Mouse (Mus musculus) layer of hippocampus, adult 11-12 months (tissue): Measurements from ENCODE around the gene Prkrip1.
"Not testable (repeated sequence)": the region's sequence is repeated elsewhere in the genome, so short reads cannot be mapped to it uniquely, and the experiment has no call there.

Source experiments
- DNase-seq: peaks from one replicate; pipeline ENCODE4 v3.0.0; 2022; ENCODE audit warnings: low spot score

Gene Prkrip1

DNA sequence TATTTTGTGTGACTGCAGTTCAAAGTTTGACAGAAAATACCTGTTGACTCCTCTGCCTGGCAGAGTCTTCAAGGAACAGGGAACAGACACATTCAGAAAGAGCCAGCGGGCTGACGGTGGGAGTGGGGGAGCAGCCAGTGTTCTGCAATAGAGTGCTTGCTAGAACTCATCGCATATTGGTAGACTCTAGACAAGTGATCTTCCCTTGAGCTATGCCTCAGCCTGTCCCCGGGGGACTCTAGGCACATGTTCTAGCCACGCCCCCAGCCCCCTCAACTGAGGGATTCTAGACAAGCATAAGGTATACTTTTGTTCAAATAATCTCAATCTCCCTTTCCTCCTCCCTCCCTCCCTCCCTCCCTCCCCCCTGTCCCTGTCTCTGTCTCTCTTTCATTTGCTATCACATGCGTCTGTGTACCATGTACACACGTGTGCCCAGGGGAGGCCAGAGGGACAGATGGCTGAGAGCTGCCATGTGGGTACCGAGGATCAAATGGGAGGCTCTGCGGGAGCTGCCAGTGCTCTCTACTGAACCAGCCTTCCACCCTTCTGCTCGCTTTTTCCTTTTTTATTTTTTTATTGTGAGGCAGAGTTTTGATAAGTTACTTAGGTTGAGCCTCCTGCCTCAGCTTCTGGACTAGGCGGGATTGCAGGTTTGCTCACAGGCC, 34.8 kb downstream of the Prkrip1 start:
- peak; percentile 60 for DNase-seq

DNA sequence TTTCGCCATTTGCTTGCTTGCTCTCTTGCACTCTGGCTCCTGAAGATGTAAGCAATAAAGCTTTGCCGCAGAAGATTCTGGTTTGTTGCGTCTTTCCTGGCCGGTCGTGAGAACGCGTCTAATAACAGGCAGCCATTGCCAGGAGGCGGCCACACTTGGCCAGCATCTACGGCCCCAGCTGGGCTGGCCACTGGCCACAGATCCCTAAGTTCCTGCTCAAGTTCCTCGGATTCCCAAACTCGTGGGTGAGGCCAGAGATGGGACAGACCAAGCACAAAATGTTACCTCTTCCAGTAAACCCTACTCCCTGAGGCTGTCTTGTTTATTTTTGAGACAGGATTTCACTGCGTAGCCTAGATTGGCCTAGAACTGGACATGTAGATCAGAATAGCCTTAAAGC, 38.7 kb downstream of the Prkrip1 start:
- DNase-seq: not testable (repeated sequence)

DNA sequence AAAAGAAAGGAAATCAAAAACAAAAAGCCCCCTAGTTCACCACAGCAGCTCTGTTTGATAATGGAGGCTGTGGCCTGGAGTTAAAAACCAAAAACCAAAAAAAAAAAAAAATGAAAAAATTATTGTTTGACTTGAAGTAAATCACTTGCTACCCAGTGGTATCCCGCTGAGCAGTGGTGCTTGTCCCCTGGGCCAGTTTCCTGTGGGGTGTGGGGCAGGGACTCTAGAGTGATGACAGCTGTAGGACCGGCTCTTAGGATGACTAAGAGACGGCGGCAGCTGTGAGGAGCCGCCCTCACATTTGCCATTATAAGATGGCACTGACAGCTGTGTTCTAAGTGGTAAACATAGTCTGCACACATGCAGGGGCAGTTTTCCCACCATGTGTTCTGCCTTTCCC, 43.4 kb downstream of the Prkrip1 start:
- DNase-seq: no peak

DNA sequence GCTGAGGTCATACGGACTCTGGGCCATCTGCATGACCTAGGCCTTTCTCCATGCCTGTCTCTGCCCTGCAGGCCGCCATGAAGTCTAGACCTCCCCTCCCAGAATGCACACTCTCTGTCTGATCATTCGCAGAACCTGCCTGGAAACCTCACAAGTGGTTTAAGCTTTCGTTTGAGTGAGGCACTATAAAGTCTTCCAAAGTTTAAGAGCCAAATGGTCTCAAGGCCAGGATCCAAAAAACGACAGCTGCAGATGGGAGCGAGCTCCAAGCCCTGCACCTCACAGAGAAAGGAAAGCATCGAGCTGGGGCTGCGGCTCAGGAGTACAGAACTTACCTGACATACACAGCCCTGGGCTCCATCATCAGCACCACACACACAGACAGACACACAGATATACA, 46.4 kb downstream of the Prkrip1 start:
- DNase-seq: no peak

DNA sequence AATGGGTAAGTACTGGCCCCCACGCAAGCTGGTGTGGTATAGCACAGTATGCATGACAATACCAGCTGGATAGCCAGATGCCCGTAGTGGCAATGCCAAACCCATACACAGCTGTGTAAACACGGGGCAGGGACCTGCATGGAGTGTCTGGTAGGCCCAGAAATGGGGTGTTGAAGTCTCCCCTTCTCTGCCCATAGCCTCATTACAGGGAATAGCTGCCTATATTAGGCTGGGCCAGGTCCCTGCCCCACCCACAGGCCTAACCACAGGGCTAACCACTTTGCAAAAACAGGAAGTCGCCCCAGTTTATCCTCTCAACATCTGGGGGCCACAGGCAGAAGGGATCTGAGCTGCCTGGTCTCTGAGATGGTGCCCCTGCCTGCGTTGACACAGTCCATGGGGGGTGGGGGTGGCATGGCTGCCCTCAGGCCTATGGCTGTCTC, 49.6 kb downstream of the Prkrip1 start:
- DNase-seq: not testable (repeated sequence)

DNA sequence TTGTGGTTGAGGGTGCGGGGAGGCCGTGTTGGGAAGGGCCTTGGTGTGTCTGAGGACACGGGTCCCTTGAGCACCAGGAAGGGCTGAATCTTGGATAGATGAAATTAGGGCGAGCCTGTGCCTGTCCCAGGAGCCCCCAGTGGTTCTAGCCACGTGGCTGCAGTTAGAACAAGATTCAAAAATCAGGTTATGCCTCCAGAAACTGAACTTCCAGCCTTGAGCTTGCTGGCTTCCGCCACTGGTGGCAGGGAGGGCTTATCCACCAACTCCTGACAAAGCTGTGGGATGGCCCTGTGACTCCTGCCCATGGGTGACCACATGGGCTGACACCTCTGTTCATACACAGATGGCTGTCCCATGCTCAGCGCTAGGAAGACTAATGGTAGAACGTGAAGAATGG, 51.1 kb downstream of the Prkrip1 start:
- DNase-seq: no peak

DNA sequence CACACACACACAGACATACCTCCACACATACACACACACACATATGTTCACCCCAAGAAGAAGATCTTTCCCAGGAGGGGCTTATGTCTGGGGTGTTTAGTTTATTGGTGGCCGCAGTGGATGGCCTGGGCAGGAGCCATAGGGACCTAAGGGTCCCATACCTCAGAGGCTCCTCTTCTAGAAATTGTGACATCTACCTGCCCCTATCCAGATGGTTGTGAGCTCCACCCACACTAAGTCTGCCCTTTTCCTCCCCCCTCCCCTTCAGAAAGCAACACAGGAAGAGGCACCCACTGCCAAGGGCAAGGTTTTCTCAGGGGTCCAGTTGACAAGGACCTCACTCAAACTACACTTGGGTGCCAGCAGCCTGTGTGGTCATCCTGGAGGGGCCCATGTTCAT, 51.8 kb downstream of the Prkrip1 start:
- DNase-seq: no peak

DNA sequence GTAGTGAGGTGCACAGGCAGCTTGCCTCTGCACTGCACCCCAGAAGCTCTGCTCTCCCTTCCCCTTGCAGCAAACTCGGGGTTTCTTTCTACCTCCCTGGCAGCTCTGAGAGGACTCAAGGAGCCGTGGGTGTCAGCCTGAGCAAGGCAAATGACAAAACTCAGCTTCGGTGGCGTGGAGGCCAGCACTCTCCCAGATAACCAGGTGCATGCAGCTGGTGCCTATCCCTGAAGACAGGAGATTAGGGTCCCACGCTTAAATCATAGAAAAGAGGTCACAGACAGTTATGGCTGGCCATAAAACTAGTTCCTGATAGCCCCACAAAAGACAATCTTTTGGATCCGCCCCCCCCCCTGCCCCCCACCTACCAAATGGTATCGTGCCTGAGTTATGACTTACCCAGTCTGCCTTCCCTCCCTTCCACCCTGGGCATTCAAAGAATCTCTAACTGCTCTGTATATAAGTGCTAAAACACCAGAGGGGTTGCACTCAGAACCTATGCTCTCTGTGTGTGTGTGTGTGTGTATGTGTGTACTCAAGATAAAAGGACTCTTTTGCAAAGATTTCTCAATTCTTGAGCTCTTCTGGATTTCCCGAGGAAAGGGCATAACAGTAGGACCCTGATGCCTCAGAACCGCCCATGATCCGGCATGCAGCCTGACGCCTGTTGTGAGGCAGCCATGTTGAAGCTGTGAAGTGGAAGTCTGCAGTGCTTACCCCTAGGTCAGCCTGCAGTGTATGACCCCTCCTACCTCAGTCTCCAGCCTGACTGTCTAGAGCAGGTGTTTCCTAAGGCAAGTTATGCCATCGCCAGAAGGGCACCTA, 53.9 kb downstream of the Prkrip1 start:
- no peak for DNase-seq

- DNase-seq: no peak
Measured at GRCm38 (mm10) chr5:136143161-136143755, 55.5 kb downstream of the Prkrip1 start.

DNA sequence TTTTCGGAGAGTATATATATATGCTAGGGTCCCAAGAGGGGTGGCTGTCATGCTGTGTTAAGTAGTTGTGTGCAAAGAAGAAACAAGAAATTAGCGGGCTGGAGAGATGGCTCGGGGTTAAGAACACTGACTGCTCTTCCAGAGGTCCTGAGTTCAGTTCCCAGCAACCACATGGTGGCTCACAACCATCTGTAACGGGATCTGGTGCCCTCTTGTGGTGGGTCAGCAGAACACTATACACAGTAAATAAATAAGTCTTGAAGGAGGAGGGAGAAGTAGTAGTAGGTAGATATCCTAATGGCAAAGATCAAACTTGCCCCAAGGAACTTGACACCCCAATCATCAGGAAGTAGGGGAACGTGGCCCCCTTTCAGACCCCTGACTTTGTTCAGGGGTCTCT, 56.0 kb downstream of the Prkrip1 start:
- DNase-seq: no peak

DNA sequence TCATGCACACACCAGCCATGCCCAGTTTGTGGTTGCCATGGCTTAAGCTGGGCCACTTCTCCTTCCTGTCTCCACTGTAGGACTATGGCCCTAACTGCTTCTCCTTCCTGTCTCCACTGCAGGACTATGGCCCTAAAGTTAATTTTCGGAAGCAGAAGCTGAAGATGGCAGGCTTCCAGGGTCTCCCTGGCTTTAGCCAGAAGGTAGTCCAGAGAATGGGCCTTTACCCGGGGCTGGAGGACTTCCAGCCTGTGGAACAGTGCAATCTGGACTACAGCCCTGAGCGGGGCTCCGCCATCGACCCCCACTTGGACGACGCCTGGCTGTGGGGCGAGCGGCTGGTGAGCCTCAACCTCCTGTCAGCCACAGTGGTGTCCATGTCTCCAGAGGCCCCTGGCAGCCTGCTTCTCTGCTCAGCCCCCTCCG, 58.7 kb downstream of the Prkrip1 start:
- peak; percentile 44 for DNase-seq

DNA sequence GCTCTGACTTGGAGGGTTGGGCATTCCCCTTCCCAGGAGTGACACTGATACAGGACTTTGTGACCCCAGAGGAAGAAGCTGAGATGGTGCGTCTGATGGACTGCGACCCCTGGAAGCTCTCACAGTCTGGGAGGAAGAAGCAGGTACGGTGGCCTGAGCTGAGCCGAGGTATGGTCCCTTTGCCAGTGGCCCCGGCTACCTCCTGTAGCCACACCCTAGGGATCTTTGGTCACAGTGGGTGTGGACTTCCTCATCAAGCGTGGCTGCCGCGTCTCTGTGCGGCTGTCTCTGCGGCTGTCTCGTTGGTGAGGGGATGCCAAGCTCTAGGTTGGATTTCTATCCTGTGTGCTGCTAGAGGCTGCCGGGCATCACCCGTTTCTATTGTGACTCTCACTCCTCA, 59.4 kb downstream of the Prkrip1 start:
- DNase-seq: no peak

DNA sequence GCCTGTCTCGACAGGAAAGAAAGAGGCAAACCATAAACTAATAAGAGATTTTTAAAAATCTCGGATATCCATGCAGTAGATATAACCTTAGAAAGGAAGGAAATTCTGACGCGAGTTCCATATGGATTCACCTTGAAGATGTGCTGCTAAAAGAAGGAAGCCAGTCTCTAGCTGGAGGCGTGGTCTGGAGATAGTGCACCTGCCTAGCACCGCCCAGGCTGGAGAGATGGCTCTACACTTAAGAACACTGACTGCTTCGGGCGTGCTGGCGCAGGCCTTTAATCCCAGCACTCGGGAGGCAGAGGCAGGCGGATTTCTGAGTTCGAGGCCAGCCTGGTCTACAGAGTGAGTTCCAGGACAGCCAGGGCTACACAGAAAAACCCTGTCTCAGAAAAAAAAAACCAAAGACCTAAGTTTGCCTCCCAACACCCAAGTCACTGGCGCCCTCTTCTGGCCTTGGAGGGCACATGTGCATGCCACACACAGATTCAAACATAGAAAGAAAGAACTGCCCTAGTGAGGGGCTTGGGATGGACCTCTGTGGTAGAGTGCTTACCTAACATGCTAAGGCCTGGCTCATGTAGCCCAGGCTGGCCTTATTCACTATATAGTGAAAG, 61.0 kb downstream of the Prkrip1 start:
- DNase-seq: peak; percentile 36

- DNase-seq: no peak
Measured at GRCm38 (mm10) chr5:136136292-136136990, 62.3 kb downstream of the Prkrip1 start.

DNA sequence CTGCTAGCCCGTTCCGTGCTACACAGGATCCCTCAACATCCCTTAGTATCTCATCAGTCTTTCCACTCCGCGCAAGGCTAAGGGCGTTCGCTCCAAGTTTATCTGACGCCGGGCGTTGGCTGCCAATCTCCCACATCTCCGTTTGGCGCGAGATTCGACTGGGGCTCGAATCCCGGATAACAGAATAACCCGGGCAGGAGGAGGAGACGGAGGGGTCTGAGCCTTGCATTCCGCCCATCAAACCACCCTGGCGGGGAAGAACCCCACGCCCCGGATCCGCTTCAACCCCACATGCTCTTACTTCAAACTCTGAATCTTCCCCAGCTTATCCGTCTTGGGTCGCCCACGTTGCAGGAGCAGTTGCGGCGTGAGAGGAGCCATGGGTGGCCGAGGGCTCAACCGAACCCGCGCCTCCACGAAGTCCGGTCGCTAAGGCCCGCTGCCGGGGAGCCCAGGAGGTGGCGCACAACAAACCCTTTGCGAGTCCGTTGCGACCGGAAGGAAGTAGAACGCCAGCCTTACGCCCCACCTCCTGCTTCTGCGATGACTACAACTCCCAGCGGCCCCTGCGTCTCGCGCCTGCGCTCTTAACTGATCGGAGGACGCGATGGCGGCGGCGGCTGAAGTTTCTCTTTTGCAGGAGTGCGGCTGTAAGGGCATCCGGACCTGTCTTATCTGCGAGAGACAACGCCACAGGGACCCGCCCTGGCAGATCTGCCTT, 63.0 kb downstream of the Prkrip1 start, which contains the start of the genes Lrwd1 and Alkbh4:
Lrwd1 (minus strand) TSS at position 504 of the 721 bp plus-strand sequence.
Alkbh4 (plus strand) TSS at position 576 of the 721 bp plus-strand sequence.
- DNase-seq: peak; percentile 96
